Mouse (Mus musculus) adrenal gland, adult 18-20 months (tissue): ENCODE results near the gene Fgfrl1. TPM values are rescaled to one million over a fixed set of nuclear protein-coding genes. Genes with fewer than 3 reads are reported as not detected.
A peak's percentile ranks its signal among the peaks of the same experiment; 100 is the strongest.

Experiments used
- DNase-seq, 2 experiments: peaks; one replicate each; pipeline ENCODE4 v3.0.0; 2021 to 2022; ENCODE audit warnings: low spot score in 2 of 2
- long read RNA-seq, 2 experiments: library from polyadenylated mRNA; stranded (forward); transcript quantifications; one replicate each; pipeline ENCODE4 v2.0.0; 2021
- total RNA-seq, 2 experiments: library from RNA; stranded (reverse); gene quantifications; 1 replicate in 1 of 2; 2 replicates in 1 of 2; pipeline ENCODE4 v1.2.3; 2021

Gene Fgfrl1
- 10 to 100 TPM; 30.3 to 68.9 TPM for total RNA-seq
- long read RNA-seq, experiment 1, transcript Fgfrl1-201 (7 exons, 2,329 nt): major isoform, 34 of 60 reads
- long read RNA-seq, experiment 1, partial matches to known transcripts: 6 of 60 reads
- long read RNA-seq, experiment 1, other reads (novel, unspliced or antisense): 17 of 60 reads
- long read RNA-seq, experiment 2, transcript Fgfrl1-201 (7 exons, 2,329 nt): major isoform, 39 of 60 reads
- long read RNA-seq, experiment 2, partial matches to known transcripts: 8 of 60 reads
- long read RNA-seq, experiment 2, other reads (novel, unspliced or antisense): 13 of 60 reads

- DNase-seq: peak; percentile 65 to 78
These were observed at the start of gene Fgfrl1 for GRCm38 (mm10) chr5:108692271-108692670. Gene Fgfrl1, plus strand, starts transcription at chr5:108692382.

- no peak for DNase-seq
These were observed 48.5 kb upstream of the Fgfrl1 start for GRCm38 (mm10) chr5:108643674-108644073.

- DNase-seq: no peak
These were observed 46.4 kb upstream of the Fgfrl1 start for GRCm38 (mm10) chr5:108645651-108646342.

- no peak for DNase-seq
These were observed 45.9 kb upstream of the Fgfrl1 start for GRCm38 (mm10) chr5:108646343-108646660.

GRCm38 (mm10) chr5:108647311-108647710 is 44.9 kb upstream of the Fgfrl1 start:
- no peak for DNase-seq

- no peak for DNase-seq
These were observed 44.2 kb upstream of the Fgfrl1 start for GRCm38 (mm10) chr5:108647820-108648465.

GRCm38 (mm10) chr5:108648937-108649576 is 43.1 kb upstream of the Fgfrl1 start:
- no peak for DNase-seq

GRCm38 (mm10) chr5:108650341-108650740 is 41.8 kb upstream of the Fgfrl1 start:
- DNase-seq: no peak

- DNase-seq: no peak
These were observed 41.0 kb upstream of the Fgfrl1 start for GRCm38 (mm10) chr5:108651136-108651720.

- no peak for DNase-seq
These were observed 40.4 kb upstream of the Fgfrl1 start for GRCm38 (mm10) chr5:108651823-108652222.

GRCm38 (mm10) chr5:108653341-108653740 is 38.8 kb upstream of the Fgfrl1 start:
- no peak for DNase-seq

GRCm38 (mm10) chr5:108654444-108654990 is 37.7 kb upstream of the Fgfrl1 start:
- DNase-seq: no peak

GRCm38 (mm10) chr5:108655381-108655780 is 36.8 kb upstream of the Fgfrl1 start:
- DNase-seq: no peak

- no peak for DNase-seq
These were observed 36.1 kb upstream of the Fgfrl1 start for GRCm38 (mm10) chr5:108655891-108656650.

- no peak for DNase-seq
These were observed 34.8 kb upstream of the Fgfrl1 start for GRCm38 (mm10) chr5:108657406-108657805.

- no peak for DNase-seq
These were observed 33.6 kb upstream of the Fgfrl1 start for GRCm38 (mm10) chr5:108658611-108659010.

GRCm38 (mm10) chr5:108659698-108660631 is 32.2 kb upstream of the Fgfrl1 start, which contains the start of gene Idua:
Gene Idua, plus strand, starts transcription at chr5:108660331.
- no peak for DNase-seq

GRCm38 (mm10) chr5:108660632-108661268 is 31.4 kb upstream of the Fgfrl1 start:
- peak; percentile 88 to 89 for DNase-seq

- no peak for DNase-seq
These were observed 29.4 kb upstream of the Fgfrl1 start for GRCm38 (mm10) chr5:108662772-108663171.
